Mouse (Mus musculus): Measurements from ENCODE around the gene Timm50. TPM values are rescaled to one million over a fixed set of nuclear protein-coding genes. Genes with fewer than 3 reads are reported as not detected.

The Timm50 gene
- 64.4 TPM for polyA plus RNA-seq (2017; shearing (Covaris generic))

DNA sequence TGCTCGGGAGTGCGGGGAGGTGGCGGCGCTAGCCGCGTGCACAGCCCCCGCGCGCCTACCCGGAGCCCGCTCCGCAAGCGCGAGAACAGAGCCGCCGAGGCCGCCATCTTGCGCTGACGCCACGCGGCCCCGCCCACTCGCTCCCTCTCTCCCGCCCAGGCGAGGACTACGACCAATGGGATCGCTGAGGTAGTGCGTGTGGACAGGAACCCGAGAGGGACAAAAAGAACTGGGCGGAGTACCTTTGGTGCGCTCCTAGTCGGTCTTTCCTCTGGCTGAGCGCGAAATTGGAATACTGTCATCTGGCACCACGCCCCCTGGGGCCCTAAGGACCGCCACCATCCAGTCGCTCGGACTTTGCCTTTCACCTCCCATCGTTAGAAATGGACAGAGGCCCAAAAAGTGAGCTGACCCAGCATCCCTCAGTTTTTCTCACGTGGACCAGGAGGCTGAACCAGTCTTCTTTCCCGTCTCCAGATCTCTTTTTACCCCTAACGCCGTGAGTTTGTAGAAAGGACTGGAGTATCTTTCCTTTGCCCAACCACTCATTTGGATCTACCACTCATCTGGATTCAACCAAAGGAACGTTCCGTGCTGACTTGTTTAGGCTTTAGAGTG is at the start of gene Timm50:
TSS of gene Timm50 (minus strand) at position 147 of the 618 bp plus-strand sequence.

DNA sequence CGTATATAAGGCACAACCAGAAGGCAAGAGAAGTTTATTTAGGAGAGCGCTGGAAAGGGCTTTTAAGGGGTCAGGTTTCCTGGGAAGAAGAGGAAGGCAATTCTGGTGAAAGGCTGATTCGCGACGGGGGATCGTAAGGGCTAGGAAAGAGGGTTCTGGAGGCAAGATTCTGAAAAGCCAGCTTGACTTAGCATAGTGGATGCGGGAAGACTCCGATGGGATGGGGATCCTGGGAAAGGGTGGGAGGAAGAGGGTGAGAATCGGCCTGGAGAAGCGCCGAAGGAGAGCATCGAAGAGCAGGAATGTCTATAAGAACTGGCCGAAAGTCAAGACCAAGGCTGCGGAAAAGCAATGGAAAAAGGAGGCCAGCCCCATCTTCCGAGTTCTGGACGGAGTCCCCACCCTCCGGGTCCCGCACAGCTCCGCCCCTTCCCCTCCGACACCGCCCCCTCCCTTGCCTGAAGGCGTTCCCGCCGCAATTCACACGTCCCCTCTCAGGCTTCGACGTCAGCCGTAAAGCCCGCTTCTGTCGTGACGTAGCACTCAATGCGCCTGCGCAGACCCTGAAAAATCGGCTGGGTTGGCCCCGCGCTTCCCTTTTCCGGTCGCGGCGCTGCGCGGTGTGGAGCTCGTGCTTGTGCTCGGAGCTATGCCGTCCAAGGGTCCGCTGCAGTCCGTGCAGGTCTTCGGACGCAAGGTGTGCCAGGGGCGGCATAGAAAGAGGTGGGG is 38.4 kb upstream of the Timm50 start, which contains the start of gene Rps16:
TSS of gene Rps16 (plus strand) at position 498 of the 729 bp plus-strand sequence.

GRCm38 (mm10) chr7:28338108-28338998 is 26.5 kb upstream of the Timm50 start, which contains the start of gene Supt5:
Supt5 (minus strand) TSS chr7:28338746.

DNA sequence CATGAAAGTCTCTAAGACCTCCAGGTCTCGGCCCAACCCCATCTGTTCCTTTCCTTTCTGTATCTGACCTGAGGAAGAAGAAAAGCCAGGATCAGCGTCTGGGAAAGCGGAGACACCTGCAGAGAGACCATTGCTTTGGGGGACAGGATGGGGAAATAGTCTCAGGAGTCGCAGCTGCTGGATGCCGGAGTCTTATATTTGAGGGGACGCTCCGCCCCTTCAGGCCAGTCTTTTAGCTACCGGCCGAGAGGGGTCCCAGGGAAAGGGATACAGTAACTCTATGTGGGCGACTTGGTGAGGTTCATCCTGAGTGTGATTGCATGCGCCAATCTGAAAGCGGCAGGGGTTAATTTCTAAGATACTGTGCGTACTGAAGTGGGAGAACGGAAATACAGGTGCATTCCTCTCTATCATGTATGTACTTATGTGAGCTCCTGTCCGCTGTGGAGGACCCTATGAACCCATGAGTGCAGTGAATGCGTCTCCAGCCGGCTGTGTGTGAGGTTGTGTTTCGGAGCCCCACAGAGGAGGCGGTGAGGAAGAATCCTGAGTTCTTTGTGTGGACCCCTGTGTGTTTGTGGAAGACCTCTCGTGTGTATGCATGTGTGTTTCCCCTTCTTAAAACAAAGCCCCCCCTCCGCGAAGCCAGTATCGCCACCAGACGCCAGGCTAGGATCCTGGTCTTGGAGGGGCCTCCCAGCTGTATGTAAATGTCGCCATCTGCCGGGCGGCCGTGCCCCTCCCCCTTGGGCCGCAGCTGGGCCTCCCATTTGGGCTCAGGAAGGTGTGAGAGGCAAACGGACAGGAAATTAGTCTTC is 10.0 kb downstream of the Timm50 start, which contains the start of gene Dll3:
TSS of gene Dll3 (minus strand) at position 623 of the 818 bp plus-strand sequence.

DNA sequence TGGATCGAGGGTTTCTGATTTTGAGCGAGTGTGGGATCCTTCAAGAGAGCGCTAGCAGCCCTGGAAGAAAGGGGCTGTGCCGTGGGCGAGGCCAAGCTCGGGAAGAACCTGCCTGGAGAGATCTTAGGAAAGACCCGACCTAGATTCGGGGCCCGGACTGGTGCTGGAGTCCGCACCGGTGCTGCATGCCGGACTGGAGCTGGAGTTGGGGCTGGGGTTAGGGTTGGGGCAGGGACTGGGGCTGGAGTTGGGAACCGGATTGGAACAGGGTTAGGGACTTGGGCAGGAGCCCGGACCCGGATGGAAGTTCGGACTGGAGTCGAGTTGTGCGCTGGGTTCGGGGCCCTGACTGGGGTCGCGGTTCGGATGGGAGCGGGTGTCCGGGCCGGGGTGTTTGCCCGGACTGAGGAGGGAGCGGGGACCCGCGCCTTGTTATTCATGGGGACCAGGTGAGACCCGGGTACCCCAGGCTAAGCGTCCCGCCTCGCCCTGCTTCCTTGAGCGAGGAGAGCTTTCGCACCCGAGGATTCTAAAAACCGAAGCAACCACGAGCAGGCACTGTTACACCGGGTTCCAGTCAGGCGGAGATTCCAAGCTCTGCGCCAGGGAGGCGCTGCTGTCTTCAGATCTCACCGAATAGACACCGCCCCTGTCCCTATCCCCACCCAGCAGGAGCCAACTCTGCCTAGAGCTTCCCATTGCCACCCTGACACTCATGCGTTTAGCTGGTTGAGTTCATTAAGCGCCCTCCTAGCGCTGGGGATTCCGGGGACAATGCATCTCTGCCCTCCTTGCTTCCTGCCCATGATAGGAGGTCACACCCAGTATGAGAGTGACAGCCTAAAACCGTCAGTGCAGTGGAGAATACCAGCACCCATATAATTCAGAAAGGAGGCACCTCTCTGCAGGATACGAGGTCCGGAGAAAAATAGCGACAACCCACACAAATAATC is 21.0 kb downstream of the Timm50 start, which contains the start of gene Selenov:
TSS of gene Selenov (minus strand) at position 549 of the 953 bp plus-strand sequence.

DNA sequence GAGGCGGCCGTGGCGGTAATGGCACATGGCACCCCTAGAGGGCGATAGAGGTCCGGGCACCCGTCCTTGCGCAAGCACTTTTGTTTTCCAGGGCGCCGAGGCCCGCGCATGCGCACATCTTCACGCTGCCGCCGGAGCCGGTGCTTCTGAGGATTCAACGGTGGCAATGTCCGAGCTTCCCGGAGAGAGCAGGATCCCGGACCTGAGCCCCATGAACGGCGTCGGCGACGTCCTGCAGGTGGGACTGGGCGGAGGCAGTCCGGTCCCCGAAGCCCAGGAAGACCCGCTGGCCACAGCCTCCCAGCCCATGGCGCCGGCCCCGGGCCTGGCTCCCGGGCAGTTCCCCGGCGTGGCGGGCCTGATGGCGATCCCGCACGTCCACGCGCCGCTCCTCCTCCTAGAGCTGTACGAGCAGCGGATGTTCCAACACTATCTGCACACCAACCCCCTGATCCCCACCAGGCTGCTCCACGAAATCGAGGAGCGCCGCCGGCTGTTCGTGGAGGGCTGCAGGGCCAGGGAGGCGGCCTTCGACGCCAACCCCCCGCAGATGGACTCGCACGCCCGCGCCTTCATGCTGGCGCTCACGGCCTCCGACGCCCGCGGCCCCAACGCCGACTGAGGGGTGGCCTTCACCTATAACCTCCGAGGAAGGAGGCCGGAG is 34.1 kb downstream of the Timm50 start, which contains the start of gene Eid2b:
TSS of gene Eid2b (plus strand) at position 125 of the 664 bp plus-strand sequence.

GRCm38 (mm10) chr7:28267129-28268041 is 44.5 kb downstream of the Timm50 start, which contains the start of gene Eid2:
Eid2 (plus strand) TSS chr7:28267881.

Other genes starting within 250 kb of the Timm50 start
- gene Fcgbp, start 240.8 kb downstream of the Timm50 start, polyA plus RNA-seq (2017; shearing (Covaris generic)) = not detected
- gene 9530053A07Rik, start 182.6 kb downstream of the Timm50 start, polyA plus RNA-seq (2017; shearing (Covaris generic)) = 0.06 TPM
- gene Fbl, start 142.4 kb downstream of the Timm50 start, polyA plus RNA-seq (2017; shearing (Covaris generic)) = 207 TPM
- gene Dyrk1b, start 132.6 kb downstream of the Timm50 start, polyA plus RNA-seq (2017; shearing (Covaris generic)) = 8.9 TPM
- gene Eid2, start 44.2 kb downstream of the Timm50 start, polyA plus RNA-seq (2017; shearing (Covaris generic)) = 0.56 TPM
- gene Eid2b, start 34.3 kb downstream of the Timm50 start, polyA plus RNA-seq (2017; shearing (Covaris generic)) = 2.3 TPM
- gene Selenov, start 20.9 kb downstream of the Timm50 start, polyA plus RNA-seq (2017; shearing (Covaris generic)) = not detected
- gene Dll3, start 9.8 kb downstream of the Timm50 start, polyA plus RNA-seq (2017; shearing (Covaris generic)) = not detected
- gene Supt5, start 26.7 kb upstream of the Timm50 start, polyA plus RNA-seq (2017; shearing (Covaris generic)) = 240 TPM
- 722 TPM for gene Rps16, start 38.6 kb upstream of the Timm50 start, polyA plus RNA-seq (2017; shearing (Covaris generic))
- gene Plekhg2, start 60.5 kb upstream of the Timm50 start, polyA plus RNA-seq (2017; shearing (Covaris generic)) = 93.4 TPM
- 224 TPM for gene Zfp36, start 68.2 kb upstream of the Timm50 start, polyA plus RNA-seq (2017; shearing (Covaris generic))
- gene Med29, start 80.6 kb upstream of the Timm50 start, polyA plus RNA-seq (2017; shearing (Covaris generic)) = 27.9 TPM
- gene Paf1, start 80.9 kb upstream of the Timm50 start, polyA plus RNA-seq (2017; shearing (Covaris generic)) = 118 TPM
- gene Gmfg, start 125.4 kb upstream of the Timm50 start, polyA plus RNA-seq (2017; shearing (Covaris generic)) = 393 TPM
- 0.18 TPM for gene Lrfn1, start 139.9 kb upstream of the Timm50 start, polyA plus RNA-seq (2017; shearing (Covaris generic))
- not detected for gene Ifnl2, start 198.4 kb upstream of the Timm50 start, polyA plus RNA-seq (2017; shearing (Covaris generic))
- not detected for gene Ifnl3, start 210.8 kb upstream of the Timm50 start, polyA plus RNA-seq (2017; shearing (Covaris generic))
- gene Sycn, start 228.8 kb upstream of the Timm50 start, polyA plus RNA-seq (2017; shearing (Covaris generic)) = not detected
- not detected for gene Nccrp1, start 235.2 kb upstream of the Timm50 start, polyA plus RNA-seq (2017; shearing (Covaris generic))